Mouse (Mus musculus) cerebellum, adult 2 months (tissue): ENCODE data around the gene Grem2. TPM values are rescaled to one million over a fixed set of nuclear protein-coding genes. Genes with fewer than 3 reads are reported as not detected.

Source experiments
- DNase-seq, 2 experiments: peaks; one replicate each; pipeline ENCODE4 v3.0.0; 2021
- H3K27ac ChIP-seq: fragments of 200-500 bp; 2 replicates; pipeline ENCODE4 v1.5.1; 2012; ENCODE audit warnings: low read length, control low read depth, inconsistent platforms; ENCODE audit not compliant: insufficient read depth
- H3K27me3 ChIP-seq: fragments of 200-500 bp; 2 replicates; pipeline ENCODE4 v1.6.1; 2012; ENCODE audit warnings: inconsistent platforms, mild to moderate bottlenecking, low read length, moderate library complexity; ENCODE audit not compliant: control insufficient read depth, insufficient read depth
- H3K4me1 ChIP-seq: fragments of 200-500 bp; 2 replicates; pipeline ENCODE4 v1.6.1; 2011; ENCODE audit warnings: low read length; ENCODE audit not compliant: control insufficient read depth, insufficient read depth
- H3K4me3 ChIP-seq: fragments of 200-500 bp; replicated peaks from 2 replicates; pipeline ENCODE3; 2011; ENCODE audit warnings: mild to moderate bottlenecking, low read depth, low read length, control low read depth; ENCODE audit not compliant: insufficient read depth
- CTCF ChIP-seq: fragments of 200-500 bp; IDR thresholded peaks from 2 replicates; pipeline ENCODE4 v1.5.1; 2011; ENCODE audit warnings: low read depth, mild to moderate bottlenecking, control low read depth, low read length, moderate library complexity, borderline replicate concordance; ENCODE audit not compliant: insufficient read depth
- POLR2A ChIP-seq: fragments of 200-500 bp; IDR thresholded peaks from 2 replicates; pipeline ENCODE4 v1.6.1; 2011; ENCODE audit warnings: low read length, control low read depth, borderline replicate concordance; ENCODE audit not compliant: insufficient read depth
- WGBS: fragments of 180-500 bp; shearing (Covaris S2); methylation state at CpG from one replicate; pipeline ENCODE4 v1.1.7; 2018; 5-methylcytosine and 5-hydroxymethylcytosine counted together
- polyA plus RNA-seq: library from polyadenylated mRNA; depleted of rRNA; stranded (reverse); fragments of >200 nt; gene quantifications from 2 replicates; pipeline ENCODE4 v1.2.3, GENCODE M21; 2012

Grem2 gene
- polyA plus RNA-seq, 1 experiment, result 8.1 TPM

- no peaks in the 10 kb centered on the region for H3K4me1 ChIP-seq
- no peak for TF ChIP-seq POLR2A
- no peak for TF ChIP-seq CTCF
- 77% methylated on average over 5 of the region's 5 CpGs for WGBS
- no peak for DNase-seq
- H3K27me3 ChIP-seq, result no peaks in the 10 kb centered on the region
- H3K4me3 ChIP-seq, result no peak overlapping the region
- H3K27ac ChIP-seq, result no peak overlapping the region
Observed at GRCm38 (mm10) chr1:174908232-174908631, 13.4 kb downstream of the Grem2 start.

- Histone ChIP-seq H3K27me3 (no peaks in the 10 kb centered on the region), H3K4me3 (no peak overlapping the region), H3K27ac (no peak overlapping the region), H3K4me1 (no peaks in the 10 kb centered on the region)
- TF ChIP-seq CTCF (no peak), POLR2A (no peak)
- DNase-seq, result no peak
- WGBS, result 80% methylated on average over 5 of the region's 5 CpGs
Observed at GRCm38 (mm10) chr1:174907637-174908036, 14.0 kb downstream of the Grem2 start.

GRCm38 (mm10) chr1:174902755-174903154 lies 18.9 kb downstream of the Grem2 start:
- Histone ChIP-seq H3K27me3 (no peaks in the 10 kb centered on the region), H3K27ac (no peak overlapping the region), H3K4me1 (no peaks in the 10 kb centered on the region), H3K4me3 (no peak overlapping the region)
- DNase-seq, result no peak
- 27% methylated on average over 1 of the region's 1 CpGs for WGBS
- TF ChIP-seq POLR2A (no peak), CTCF (no peak)

GRCm38 (mm10) chr1:174892471-174892870 lies 29.1 kb downstream of the Grem2 start:
- Histone ChIP-seq H3K4me3 (no peak overlapping the region), H3K27ac (no peak overlapping the region), H3K27me3 (no peaks in the 10 kb centered on the region), H3K4me1 (no peaks in the 10 kb centered on the region)
- 78% methylated on average over 7 of the region's 7 CpGs for WGBS
- no peak for DNase-seq
- TF ChIP-seq POLR2A, result no peak
- no peak for TF ChIP-seq CTCF

- WGBS, result 87% methylated on average over 14 of the region's 14 CpGs
- Histone ChIP-seq H3K4me3 (no peak overlapping the region), H3K4me1 (no peaks in the 10 kb centered on the region), H3K27me3 (no peaks in the 10 kb centered on the region), H3K27ac (no peak overlapping the region)
- DNase-seq, result no peak
- TF ChIP-seq POLR2A (no peak), CTCF (no peak)
Observed at GRCm38 (mm10) chr1:174888684-174889405, 32.8 kb downstream of the Grem2 start.

GRCm38 (mm10) chr1:174888073-174888472 lies 33.5 kb downstream of the Grem2 start:
- H3K27ac ChIP-seq, result no peak overlapping the region
- WGBS, result 100% methylated on average over 1 of the region's 1 CpGs
- H3K4me3 ChIP-seq, result no peak overlapping the region
- H3K4me1 ChIP-seq, result no peaks in the 10 kb centered on the region
- no peak for TF ChIP-seq POLR2A
- TF ChIP-seq CTCF, result no peak
- no peak for DNase-seq
- H3K27me3 ChIP-seq, result no peaks in the 10 kb centered on the region

GRCm38 (mm10) chr1:174882496-174882895 lies 39.1 kb downstream of the Grem2 start:
- no peaks in the 10 kb centered on the region for H3K27me3 ChIP-seq
- WGBS, result 71% methylated on average over 1 of the region's 1 CpGs
- no peak overlapping the region for H3K4me3 ChIP-seq
- no peak overlapping the region for H3K27ac ChIP-seq
- no peaks in the 10 kb centered on the region for H3K4me1 ChIP-seq
- no peak for DNase-seq
- TF ChIP-seq CTCF, result no peak
- no peak for TF ChIP-seq POLR2A

GRCm38 (mm10) chr1:174875173-174875572 lies 46.4 kb downstream of the Grem2 start:
- Histone ChIP-seq H3K4me1 (no peaks in the 10 kb centered on the region), H3K27ac (no peak overlapping the region), H3K4me3 (no peak overlapping the region), H3K27me3 (no peaks in the 10 kb centered on the region)
- WGBS, result 88% methylated on average over 4 of the region's 4 CpGs
- no peak for TF ChIP-seq CTCF
- DNase-seq, result no peak
